Mouse (Mus musculus) forebrain, embryonic 16.5 days (tissue): Measurements from ENCODE around the gene Tef. TPM values are rescaled to one million over a fixed set of nuclear protein-coding genes. Genes with fewer than 3 reads are reported as not detected.

ENCODE experiments used
- ATAC-seq: fragments of 200-750 bp; cut with Nextera tagmentation; 2 replicates; pipeline ENCODE4 v1.8.0; 2017; ENCODE audit warnings: mild to moderate bottlenecking, moderate library complexity
- H3K27ac ChIP-seq: fragments of 300-500 bp; sonication (generic); 2 replicates; pipeline ENCODE4 v1.5.1; 2014; ENCODE audit warnings: low read length, control low read depth
- H3K27me3 ChIP-seq: fragments of 300-500 bp; sonication (generic); replicated peaks from 2 replicates; pipeline ENCODE4 v1.6.1; 2014; ENCODE audit warnings: low read length; ENCODE audit not compliant: control insufficient read depth, insufficient read depth
- H3K36me3 ChIP-seq: fragments of 300-500 bp; sonication (generic); 2 replicates; pipeline ENCODE4 v1.6.1; 2014; ENCODE audit not compliant: control insufficient read depth, insufficient read depth
- H3K4me1 ChIP-seq: fragments of 300-500 bp; sonication (generic); replicated peaks from 2 replicates; pipeline ENCODE4 v1.6.1; 2014; ENCODE audit warnings: low read length; ENCODE audit not compliant: control insufficient read depth, insufficient read depth
- H3K4me2 ChIP-seq: fragments of 300-500 bp; sonication (generic); 2 replicates; pipeline ENCODE4 v1.6.1; 2014; ENCODE audit warnings: mild to moderate bottlenecking, low read length, control low read depth
- H3K4me3 ChIP-seq: fragments of 300-500 bp; sonication (generic); replicated peaks from 2 replicates; pipeline ENCODE4 v1.5.1; 2014; ENCODE audit warnings: mild to moderate bottlenecking, low read length, control low read depth
- H3K9ac ChIP-seq: fragments of 300-500 bp; sonication (generic); replicated peaks from 2 replicates; pipeline ENCODE4 v1.6.1; 2014; ENCODE audit warnings: low read depth, low read length, control low read depth
- H3K9me3 ChIP-seq: fragments of 300-500 bp; sonication (generic); 2 replicates; pipeline ENCODE4 v1.6.1; 2016; ENCODE audit warnings: low read length; ENCODE audit not compliant: control insufficient read depth
- WGBS: fragments of 180-500 bp; shearing (Covaris S2); extraction: QIAGEN DNeasy Blood & Tissue Kit; methylation state at CpG from one replicate; pipeline ENCODE4 v1.1.7; 2014; 5-methylcytosine and 5-hydroxymethylcytosine counted together
- polyA plus RNA-seq: library from polyadenylated mRNA; unstranded; fragments of >200 nt; fragmentation: Nextera tagmentation; extraction: Ambion mirVana; gene quantifications from 2 replicates; pipeline ENCODE4 v1.2.1, GENCODE M21; 2015

Tef gene
- polyA plus RNA-seq, 1 experiment from 2014 or later = 32.7 TPM

- H3K9ac ChIP-seq = no peak overlapping the region
- 91% methylated on average over 5 of the region's 5 CpGs for WGBS
- H3K4me2 ChIP-seq = no peak overlapping the region
- no peak overlapping the region for H3K4me3 ChIP-seq
- no peaks in the 10 kb centered on the region for H3K4me1 ChIP-seq
- no peak for ATAC-seq
- no peaks in the 10 kb centered on the region for H3K9me3 ChIP-seq
- H3K36me3 ChIP-seq = peaks cover 18% of the 10 kb centered on the region
- no peaks in the 10 kb centered on the region for H3K27me3 ChIP-seq
- H3K27ac ChIP-seq = no peak overlapping the region
Observed at GRCm38 (mm10) chr15:81766439-81766838, 35.8 kb upstream of the Tef start.

- Histone ChIP-seq H3K9ac (no peak overlapping the region), H3K4me2 (no peak overlapping the region), H3K27me3 (no peaks in the 10 kb centered on the region), H3K9me3 (no peaks in the 10 kb centered on the region), H3K27ac (no peak overlapping the region), H3K4me3 (no peak overlapping the region), H3K36me3 (peaks cover 30% of the 10 kb centered on the region), H3K4me1 (no peaks in the 10 kb centered on the region)
- ATAC-seq = no peak
- WGBS = 67% methylated on average over 13 of the region's 13 CpGs
Observed at GRCm38 (mm10) chr15:81769037-81769436, 33.2 kb upstream of the Tef start.

- H3K4me3 ChIP-seq = no peak overlapping the region
- no peak overlapping the region for H3K27ac ChIP-seq
- no peaks in the 10 kb centered on the region for H3K4me1 ChIP-seq
- H3K27me3 ChIP-seq = no peaks in the 10 kb centered on the region
- peaks cover 56% of the 10 kb centered on the region for H3K36me3 ChIP-seq
- H3K9ac ChIP-seq = no peak overlapping the region
- 89% methylated on average over 20 of the region's 20 CpGs for WGBS
- ATAC-seq = no peak
- no peak overlapping the region for H3K4me2 ChIP-seq
- no peaks in the 10 kb centered on the region for H3K9me3 ChIP-seq
Observed at GRCm38 (mm10) chr15:81772431-81773120, 29.6 kb upstream of the Tef start.

DNA sequence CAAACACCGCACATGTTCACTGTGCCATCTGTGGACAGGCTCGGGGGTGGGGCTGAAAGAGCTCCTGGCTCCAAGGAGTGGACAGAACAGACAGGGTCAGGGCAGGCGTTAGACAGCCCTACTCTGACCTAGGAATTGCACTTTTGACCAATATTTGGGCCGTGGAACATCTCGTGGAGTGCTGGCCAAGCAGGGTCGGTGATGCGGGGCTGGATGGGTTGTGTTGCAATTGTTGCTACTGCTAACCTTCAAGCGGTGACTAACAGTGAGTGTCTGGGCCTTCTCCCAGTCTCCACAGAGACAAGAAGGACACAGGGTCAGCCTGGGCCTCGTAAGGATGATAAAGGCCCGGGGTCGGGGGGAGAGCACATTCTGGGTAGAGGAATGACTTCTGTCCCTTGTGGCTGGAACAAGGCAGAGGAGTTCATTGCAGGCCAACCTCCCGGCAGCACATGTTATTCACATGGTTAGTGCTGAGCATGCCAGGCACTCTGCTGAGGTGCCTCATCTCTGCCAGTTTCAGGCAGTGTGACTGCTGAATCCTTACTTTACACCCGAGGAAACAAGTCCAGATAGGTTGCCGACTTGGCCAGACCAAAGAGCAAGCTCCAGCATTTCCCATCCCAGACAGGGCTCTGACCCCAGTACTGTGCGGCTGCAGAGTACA, 27.6 kb upstream of the Tef start:
- WGBS = 93% methylated on average over 15 of the region's 15 CpGs
- Histone ChIP-seq H3K4me1 (no peaks in the 10 kb centered on the region), H3K9ac (no peak overlapping the region), H3K27me3 (no peaks in the 10 kb centered on the region), H3K27ac (no peak overlapping the region), H3K4me2 (no peak overlapping the region), H3K9me3 (no peaks in the 10 kb centered on the region), H3K4me3 (no peak overlapping the region), H3K36me3 (peaks cover 68% of the 10 kb centered on the region)
- ATAC-seq = no peak

DNA sequence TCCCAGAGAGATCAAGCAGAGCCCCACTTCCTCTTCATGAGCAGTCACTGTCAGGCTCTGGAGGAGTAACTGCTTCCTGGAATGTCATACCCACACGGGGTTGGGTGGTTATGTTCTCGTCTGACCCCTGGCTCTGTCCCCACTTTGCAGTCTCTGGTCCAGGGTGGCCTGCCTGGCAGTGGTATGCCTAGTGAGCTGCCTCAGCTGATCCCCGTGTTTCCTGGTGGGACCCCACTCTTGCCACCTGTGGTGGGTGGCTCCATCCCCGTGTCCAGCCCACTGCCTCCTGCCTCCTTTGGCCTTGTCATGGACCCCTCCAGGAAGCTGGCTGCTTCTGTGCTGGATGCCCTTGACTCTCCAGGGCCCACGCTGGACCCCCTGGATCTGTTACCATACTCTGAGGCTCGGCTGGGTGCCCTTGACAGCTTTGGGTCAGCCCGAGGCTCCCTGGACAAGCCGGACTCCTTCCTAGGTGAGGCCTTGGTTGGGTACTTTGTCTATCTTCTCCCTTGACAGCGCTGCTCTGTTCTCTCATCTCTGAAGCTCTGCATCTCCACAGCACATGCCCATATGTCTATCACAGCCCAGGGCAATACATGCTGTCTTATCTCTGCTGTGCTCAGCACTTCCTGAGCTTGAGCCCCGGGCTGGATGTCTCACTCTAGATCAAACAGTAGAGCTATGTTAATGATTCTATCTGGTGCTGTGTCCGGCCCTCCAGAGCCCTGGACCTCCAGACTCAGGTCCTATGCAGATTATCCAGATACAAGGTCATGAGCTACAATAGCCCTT, 25.4 kb upstream of the Tef start:
- Histone ChIP-seq H3K9me3 (no peaks in the 10 kb centered on the region), H3K27me3 (no peaks in the 10 kb centered on the region), H3K36me3 (peaks cover 77% of the 10 kb centered on the region), H3K4me2 (no peak overlapping the region), H3K9ac (no peak overlapping the region), H3K27ac (no peak overlapping the region), H3K4me3 (no peak overlapping the region), H3K4me1 (no peaks in the 10 kb centered on the region)
- 87% methylated on average over 11 of the region's 11 CpGs for WGBS
- ATAC-seq = no peak

- no peak overlapping the region for H3K4me2 ChIP-seq
- peaks cover 66% of the 10 kb centered on the region for H3K36me3 ChIP-seq
- 91% methylated on average over 7 of the region's 7 CpGs for WGBS
- H3K4me3 ChIP-seq = no peak overlapping the region
- H3K4me1 ChIP-seq = no peaks in the 10 kb centered on the region
- ATAC-seq = no peak
- no peak overlapping the region for H3K27ac ChIP-seq
- no peak overlapping the region for H3K9ac ChIP-seq
- no peaks in the 10 kb centered on the region for H3K9me3 ChIP-seq
- H3K27me3 ChIP-seq = no peaks in the 10 kb centered on the region
Observed at GRCm38 (mm10) chr15:81781816-81782215, 20.4 kb upstream of the Tef start.

GRCm38 (mm10) chr15:81784762-81785161, 17.5 kb upstream of the Tef start:
- H3K4me3 ChIP-seq = no peak overlapping the region
- 76% methylated on average over 5 of the region's 5 CpGs for WGBS
- H3K36me3 ChIP-seq = peaks cover 48% of the 10 kb centered on the region
- no peak overlapping the region for H3K9ac ChIP-seq
- no peaks in the 10 kb centered on the region for H3K9me3 ChIP-seq
- ATAC-seq = no peak
- no peaks in the 10 kb centered on the region for H3K27me3 ChIP-seq
- H3K4me1 ChIP-seq = no peaks in the 10 kb centered on the region
- no peak overlapping the region for H3K27ac ChIP-seq
- no peak overlapping the region for H3K4me2 ChIP-seq

DNA sequence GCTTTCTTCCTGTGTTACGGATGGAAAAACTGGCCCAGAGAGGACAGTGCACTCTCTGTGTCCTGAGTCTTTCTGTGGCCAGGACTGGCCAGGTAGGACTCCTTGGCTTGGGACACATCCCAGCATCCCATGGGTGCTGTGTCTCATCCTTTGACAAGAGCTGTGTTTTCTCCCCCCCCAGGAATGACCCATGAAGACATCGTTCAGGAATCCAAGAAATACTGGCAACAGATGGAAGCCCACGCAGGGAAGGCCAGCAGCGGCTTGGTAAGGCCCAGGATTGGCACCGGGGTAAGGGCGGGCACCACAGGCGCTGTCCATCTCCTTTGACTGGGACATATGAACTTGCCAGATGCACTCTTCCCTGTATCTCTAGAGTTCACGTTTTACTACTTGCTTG, 16.5 kb upstream of the Tef start:
- WGBS = 95% methylated on average over 8 of the region's 8 CpGs
- Histone ChIP-seq H3K27me3 (no peaks in the 10 kb centered on the region), H3K9me3 (no peaks in the 10 kb centered on the region), H3K4me3 (no peak overlapping the region), H3K36me3 (peaks cover 46% of the 10 kb centered on the region), H3K9ac (no peak overlapping the region), H3K4me1 (no peaks in the 10 kb centered on the region), H3K27ac (no peak overlapping the region), H3K4me2 (no peak overlapping the region)
- ATAC-seq = no peak

DNA sequence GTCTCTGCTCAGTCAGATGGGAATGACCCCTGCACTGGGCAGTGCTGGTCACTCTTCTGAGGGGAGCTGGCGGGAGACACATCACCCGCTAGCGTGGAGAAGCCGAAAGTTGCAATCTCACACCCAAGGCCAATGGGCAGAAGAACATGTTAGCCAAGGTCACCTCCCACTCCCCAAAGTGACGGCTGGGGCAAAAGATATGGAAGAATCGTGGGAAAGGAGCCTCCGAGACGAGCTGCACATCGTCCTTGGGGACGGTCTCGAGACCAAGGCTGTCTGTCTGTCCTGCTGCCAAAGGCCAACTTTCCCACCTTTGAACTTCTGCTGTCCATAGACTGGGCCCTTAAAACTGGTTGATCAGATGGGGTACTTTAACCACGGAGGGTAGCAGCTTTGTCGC, 14.7 kb upstream of the Tef start:
- Histone ChIP-seq H3K9me3 (no peaks in the 10 kb centered on the region), H3K27me3 (no peaks in the 10 kb centered on the region)
- WGBS = 95% methylated on average over 13 of the region's 13 CpGs

More for the DNA sequence above, 14.7 kb upstream of the Tef start:
- Histone ChIP-seq H3K36me3 (peaks cover 39% of the 10 kb centered on the region), H3K9ac (no peak overlapping the region), H3K4me3 (no peak overlapping the region), H3K27ac (no peak overlapping the region), H3K4me2 (no peak overlapping the region), H3K4me1 (no peaks in the 10 kb centered on the region)
- ATAC-seq = no peak
